Comparison of ENCODE assay signal across 15 mouse cellular contexts in genomic region chr19:42409226-42409625, GRCm38 (mm10). TPM values are rescaled to one million over a fixed set of nuclear protein-coding genes. Genes with fewer than 3 reads are reported as not detected.
DNase-seq lines count a peak whose midpoint lies in the region; ATAC-seq and TF ChIP-seq lines count a peak whose summit lies in the region.
"Had no signal": no experiment of that assay in that cellular context is flagged by ENCODE, and none has a peak within 500 bp of the region (broad histone marks: within the 10 kb centered on the region; RNA-seq: fewer than 3 reads in every experiment).

No protein-coding gene starts in this region.

- peak overlapping the region; percentile 36 for H3K4me3 ChIP-seq in layer of hippocampus, adult 2 months
- H3K4me3 ChIP-seq in forebrain, embryonic 13.5 days: peak overlapping the region; percentile 24
- no peak overlapping the region for H3K4me3 ChIP-seq in limb, embryonic 12.5 days (replicated peaks)

- no peak for DNase-seq in layer of hippocampus, adult 2 months (ENCODE audit: low spot score in 2 of 2)
- DNase-seq in layer of hippocampus, adult 11-12 months (ENCODE audit: low spot score): no peak
- peak; percentile 36 for DNase-seq in retina, embryonic 14.5 days (ENCODE audit: low spot score)
- DNase-seq in left cerebral cortex, postnatal 10 days (ENCODE audit: extremely low spot score in 1 of 2, low spot score in 2 of 2): no peak
- no peak for DNase-seq in right cerebral cortex, postnatal 14 days
- no peak for DNase-seq in right cerebral cortex, postnatal 10 days (ENCODE audit: low spot score in 2 of 2)
- DNase-seq: adrenal gland, adult 8-10 months; cerebellum, adult 18-20 months; right cerebral cortex, postnatal 4 days; thymus, postnatal 14 days had no signal

- TF ChIP-seq CTCF in layer of hippocampus, adult 2 months (conservative IDR thresholded peaks at IDR 0.05): no peak

- H3K36me3 ChIP-seq in forebrain, embryonic 13.5 days (ENCODE audit: poor library complexity, severe bottlenecking): no peaks in the 10 kb centered on the region
- H3K36me3 ChIP-seq in limb, embryonic 12.5 days: no peaks in the 10 kb centered on the region

- 2% methylated on average over 19 of the region's 19 CpGs for WGBS in forebrain, embryonic 13.5 days
- WGBS in limb, embryonic 12.5 days: 2% methylated on average over 19 of the region's 19 CpGs

- peaks cover 21% of the 10 kb centered on the region for H3K4me1 ChIP-seq in forebrain, embryonic 13.5 days
- peaks cover 5% of the 10 kb centered on the region; the same call in 1 of the 2 replicates for H3K4me1 ChIP-seq in limb, embryonic 12.5 days (replicated peaks)

- H3K4me2 ChIP-seq in forebrain, embryonic 13.5 days: peak overlapping the region; percentile 58
- H3K4me2 ChIP-seq in limb, embryonic 12.5 days: peak overlapping the region; percentile 39

- intact Hi-C loops in left cerebral cortex, postnatal 10 days (cut with DNase I): no loop called here

- peak overlapping the region; percentile 50; the same call in 1 of the 2 replicates for H3K9ac ChIP-seq in forebrain, embryonic 13.5 days
- H3K9ac ChIP-seq in limb, embryonic 12.5 days (replicated peaks): no peak overlapping the region

- peak; percentile 70; the same call in 1 of the 2 replicates for ATAC-seq in forebrain, embryonic 13.5 days
- no peak for ATAC-seq in limb, embryonic 12.5 days (ENCODE audit: insufficient number of reproducible peaks, insufficient read depth, low FRiP score, low TSS enrichment, low read depth)
- ATAC-seq: CD4-positive, CD25-positive, alpha-beta regulatory T cell, adult 4 months had no signal

- peaks cover 28% of the 10 kb centered on the region for H3K27me3 ChIP-seq in forebrain, embryonic 13.5 days
- peaks cover 49% of the 10 kb centered on the region for H3K27me3 ChIP-seq in limb, embryonic 12.5 days

- H3K9me3 ChIP-seq in forebrain, embryonic 13.5 days (replicated peaks): no peaks in the 10 kb centered on the region
- no peaks in the 10 kb centered on the region for H3K9me3 ChIP-seq in limb, embryonic 12.5 days

- peak overlapping the region; percentile 57 for H3K27ac ChIP-seq in layer of hippocampus, adult 2 months
- no peak overlapping the region for H3K27ac ChIP-seq in forebrain, embryonic 13.5 days
- H3K27ac ChIP-seq in limb, embryonic 12.5 days: no peak overlapping the region

RNA-seq across cellular contexts. Expression of gene Crtac1, which starts 22.4 kb away (rescaled TPM):
- 100 to 1,000 TPM in 1 of 2 experiments, 10 to 100 TPM in 1; 83.8 to 104 TPM for total RNA-seq in layer of hippocampus, adult 2 months (2021)
- 12.0 and 14.1 TPM in 2 replicates for polyA plus RNA-seq in forebrain, embryonic 13.5 days (2015; fragmentation: Nextera tagmentation; extraction: Ambion mirVana)
- polyA plus RNA-seq in limb, embryonic 12.5 days (2016; fragmentation: Nextera tagmentation; extraction: Ambion mirVana): 3.5 and 4.6 TPM in 2 replicates
- total RNA-seq in left cerebral cortex, postnatal 10 days (2021): 10 to 100 TPM; 69.2 to 86.4 TPM
- total RNA-seq: liver, adult 2 months; megakaryocyte progenitor cell, adult 5-6 weeks had no signal
- polyA plus RNA-seq: CD4-positive, CD25-positive, alpha-beta regulatory T cell, adult 4 months; liver, adult 2 months had no signal
